ENCODE assay signal across 11 mouse cellular contexts in the genomic region with DNA sequence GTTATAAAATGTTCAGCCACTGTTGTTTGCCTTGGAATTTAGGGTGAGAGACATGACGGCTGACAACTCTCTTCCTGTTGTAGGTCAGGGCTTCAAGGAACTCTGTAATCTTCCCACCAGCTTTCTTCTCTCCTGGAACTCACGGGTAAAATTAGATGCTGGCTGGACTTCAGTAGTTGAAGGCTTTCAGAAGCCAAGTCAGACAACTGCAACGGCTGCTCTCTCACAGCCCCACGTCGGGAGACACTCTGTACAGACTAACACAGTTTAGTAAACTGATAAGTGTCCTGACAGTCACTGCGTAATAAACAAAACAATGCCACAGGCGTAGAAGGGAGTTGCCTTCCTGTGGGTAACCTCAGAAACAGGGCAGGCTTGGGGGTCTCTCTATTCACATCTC.
A peak's percentile ranks its signal among the peaks of the same experiment; 100 is the strongest.
DNase-seq lines count a peak whose midpoint lies in the region; ATAC-seq lines count a peak whose summit lies in the region.
"Had no signal": no experiment of that assay in that cellular context is flagged by ENCODE, and none has a peak within 500 bp of the region (broad histone marks: within the 10 kb centered on the region; RNA-seq: fewer than 3 reads in every experiment).

No protein-coding gene starts in this region.

- WGBS in neural tube, embryonic 12.5 days, result 17% methylated on average over 7 of the region's 7 CpGs
- 18% methylated on average over 7 of the region's 7 CpGs for WGBS in liver, embryonic 12.5 days (ENCODE audit: insufficient replicate concordance)
- 30% methylated on average over 7 of the region's 7 CpGs for WGBS in hindbrain, embryonic 14.5 days

- H3K27ac ChIP-seq in neural tube, embryonic 12.5 days, result no peak overlapping the region
- H3K27ac ChIP-seq in liver, embryonic 12.5 days, result peak overlapping the region; percentile 27
- no peak overlapping the region for H3K27ac ChIP-seq in hindbrain, embryonic 14.5 days
- H3K27ac ChIP-seq: embryonic facial prominence, embryonic 15.5 days had no signal

- no peaks in the 10 kb centered on the region for H3K36me3 ChIP-seq in neural tube, embryonic 12.5 days
- H3K36me3 ChIP-seq in liver, embryonic 12.5 days, result no peaks in the 10 kb centered on the region
- no peaks in the 10 kb centered on the region for H3K36me3 ChIP-seq in hindbrain, embryonic 14.5 days (replicated peaks; ENCODE audit: control insufficient read depth, insufficient read depth)
- H3K36me3 ChIP-seq: embryonic facial prominence, embryonic 15.5 days had no signal

- intact Hi-C loops in heart, postnatal 36 days (cut with DNase I), result no loop called here

- ATAC-seq in neural tube, embryonic 12.5 days (ENCODE audit: low FRiP score, low read depth), result no peak
- ATAC-seq in liver, embryonic 12.5 days, result peak; percentile 69; the same call in 1 of the 2 replicates
- ATAC-seq in hindbrain, embryonic 14.5 days (ENCODE audit: low FRiP score), result no peak

- peak; percentile 53 to 72 for DNase-seq in heart, adult 18-20 months
- no peak for DNase-seq in heart, postnatal 36 days
- no peak for DNase-seq in neural tube, embryonic 10.5 days (ENCODE audit: extremely low spot score, low spot score)
- peak; percentile 38 for DNase-seq in testis, postnatal 10 days (ENCODE audit: low spot score)
- no peak for DNase-seq in hindbrain, embryonic 14.5 days (ENCODE audit: low spot score)
- DNase-seq in layer of hippocampus, postnatal 36 days, result no peak
- DNase-seq: right cerebral cortex, adult 18-20 months; thymus, postnatal 36 days had no signal

- H3K9ac ChIP-seq in neural tube, embryonic 12.5 days, result 0 out of 2 replicates have a peak overlapping the region, but pooled peaks have one; percentile 13
- H3K9ac ChIP-seq in liver, embryonic 12.5 days, result 0 out of 2 replicates have a peak overlapping the region, but pooled peaks have one; percentile 6
- H3K9ac ChIP-seq in hindbrain, embryonic 14.5 days, result no peak overlapping the region
- H3K9ac ChIP-seq: embryonic facial prominence, embryonic 15.5 days had no signal

- no peaks in the 10 kb centered on the region for H3K9me3 ChIP-seq in neural tube, embryonic 12.5 days
- no peaks in the 10 kb centered on the region for H3K9me3 ChIP-seq in liver, embryonic 12.5 days (replicated peaks)
- H3K9me3 ChIP-seq in hindbrain, embryonic 14.5 days (ENCODE audit: control insufficient read depth, low read length), result no peaks in the 10 kb centered on the region
- H3K9me3 ChIP-seq: embryonic facial prominence, embryonic 15.5 days had no signal

- H3K4me2 ChIP-seq in neural tube, embryonic 12.5 days (replicated peaks), result no peak overlapping the region
- peak overlapping the region; percentile 36 for H3K4me2 ChIP-seq in liver, embryonic 12.5 days
- no peak overlapping the region for H3K4me2 ChIP-seq in hindbrain, embryonic 14.5 days (replicated peaks)
- H3K4me2 ChIP-seq: embryonic facial prominence, embryonic 15.5 days had no signal

- no peak overlapping the region for H3K4me3 ChIP-seq in neural tube, embryonic 12.5 days
- H3K4me3 ChIP-seq in liver, embryonic 12.5 days, result no peak overlapping the region
- no peak overlapping the region for H3K4me3 ChIP-seq in hindbrain, embryonic 14.5 days (replicated peaks; ENCODE audit: low read length)
- H3K4me3 ChIP-seq: embryonic facial prominence, embryonic 15.5 days had no signal

- peaks cover 25% of the 10 kb centered on the region for H3K4me1 ChIP-seq in neural tube, embryonic 12.5 days
- H3K4me1 ChIP-seq in liver, embryonic 12.5 days, result peaks cover 36% of the 10 kb centered on the region
- peaks cover 15% of the 10 kb centered on the region for H3K4me1 ChIP-seq in hindbrain, embryonic 14.5 days (replicated peaks; ENCODE audit: control insufficient read depth, insufficient read depth, low read length)

- no peaks in the 10 kb centered on the region for H3K27me3 ChIP-seq in neural tube, embryonic 12.5 days (replicated peaks)
- H3K27me3 ChIP-seq in liver, embryonic 12.5 days (replicated peaks), result no peaks in the 10 kb centered on the region; the same call in 1 of the 2 replicates
- H3K27me3 ChIP-seq in hindbrain, embryonic 14.5 days (ENCODE audit: control insufficient read depth, insufficient read depth, low read length), result no peaks in the 10 kb centered on the region
- H3K27me3 ChIP-seq: embryonic facial prominence, embryonic 15.5 days had no signal

Comparison
In these comparisons a context has a peak if more than half of its experiments do, and no peak if none do; other contexts are left out.
1. DNase-seq: peak in heart, adult 18-20 months (2 of 2) and testis, postnatal 10 days (single experiment); none in heart, postnatal 36 days (0 of 2), neural tube, embryonic 10.5 days (single experiment), hindbrain, embryonic 14.5 days (single experiment) and layer of hippocampus, postnatal 36 days (0 of 2).